ENCODE assay signal across 8 mouse cellular contexts in the genomic region with DNA sequence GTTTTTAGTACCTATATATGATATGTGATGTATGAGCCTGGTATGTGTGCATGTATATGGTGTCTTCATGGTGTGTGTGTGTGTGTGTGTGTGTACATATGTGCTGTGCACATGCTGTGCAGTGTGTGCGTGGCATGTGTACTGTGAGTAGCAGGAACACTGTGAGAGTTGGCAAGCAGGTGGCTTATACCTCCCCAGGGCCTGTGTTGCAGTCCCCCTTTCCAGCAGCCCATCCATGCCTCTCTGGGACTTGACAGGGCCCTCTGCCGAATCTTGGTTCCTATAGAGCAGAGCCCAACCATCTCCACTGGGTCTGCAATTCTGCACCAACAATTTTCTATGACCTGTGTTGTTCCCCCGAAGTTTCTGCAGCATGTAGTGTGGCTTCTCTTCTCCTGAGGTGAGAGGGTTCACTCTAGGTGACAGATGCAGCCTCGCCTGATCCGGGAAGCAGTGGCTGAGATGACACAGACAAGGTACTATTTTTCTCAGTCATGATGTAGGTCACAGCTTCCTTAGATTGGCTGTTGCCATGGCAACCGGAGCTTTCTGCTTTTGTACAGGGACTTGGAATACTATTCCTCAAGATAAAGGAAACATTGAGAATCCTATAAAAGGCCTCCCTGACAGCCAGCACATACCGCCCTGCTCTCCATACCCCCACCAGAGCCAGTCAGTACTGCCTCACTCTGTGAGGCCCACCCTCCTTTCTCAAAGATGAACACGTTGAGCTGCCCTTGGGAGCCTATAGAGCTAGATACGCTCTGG.
DNase-seq lines count a peak whose midpoint lies in the region; ATAC-seq and TF ChIP-seq lines count a peak whose summit lies in the region.

No protein-coding gene starts in this region.

- H3K36me3 ChIP-seq in forebrain, embryonic 11.5 days (ENCODE audit: control insufficient read depth, insufficient read depth, low read length) = no peaks in the 10 kb centered on the region
- H3K36me3 ChIP-seq in midbrain, embryonic 16.5 days (ENCODE audit: control insufficient read depth, insufficient read depth, low read length) = no peaks in the 10 kb centered on the region

- peak; percentile 94 for DNase-seq in brain, adult 2 months (ENCODE audit: low read depth, low spot score)
- peak; percentile 59 for DNase-seq in forebrain, embryonic 11.5 days (ENCODE audit: low spot score)
- DNase-seq in layer of hippocampus, adult 9-10 months (ENCODE audit: low spot score) = peak; percentile 36
- no peak for DNase-seq in ovary, postnatal 10 days (ENCODE audit: low spot score)
- DNase-seq in T-cell, adult 2 months (ENCODE audit: low spot score) = no peak
- DNase-seq in lung, adult 2 months = no peak
- no peak for DNase-seq in adrenal gland, adult 2 months

- H3K4me1 ChIP-seq in forebrain, embryonic 11.5 days (replicated peaks; ENCODE audit: control insufficient read depth, insufficient read depth, low read length) = peaks cover 6% of the 10 kb centered on the region; the same call in 1 of the 2 replicates
- peaks cover 27% of the 10 kb centered on the region for H3K4me1 ChIP-seq in midbrain, embryonic 16.5 days (ENCODE audit: control insufficient read depth, insufficient read depth, low read length)
- H3K4me1 ChIP-seq in lung, adult 2 months (ENCODE audit: control insufficient read depth, insufficient read depth, low read length) = no peaks in the 10 kb centered on the region

- no peak for TF ChIP-seq POLR2A in lung, adult 2 months (IDR thresholded peaks at IDR 0.05; ENCODE audit: borderline replicate concordance, extremely low read depth, low read depth, low read length)

- H3K27ac ChIP-seq in forebrain, embryonic 11.5 days (ENCODE audit: low read depth, low read length) = no peak overlapping the region
- peak overlapping the region; percentile 88 for H3K27ac ChIP-seq in midbrain, embryonic 16.5 days (ENCODE audit: low read length)

- H3K27me3 ChIP-seq in forebrain, embryonic 11.5 days (ENCODE audit: control insufficient read depth, insufficient read depth, low read length) = no peaks in the 10 kb centered on the region
- H3K27me3 ChIP-seq in midbrain, embryonic 16.5 days (ENCODE audit: control insufficient read depth, insufficient read depth, low read depth, low read length) = no peaks in the 10 kb centered on the region

- H3K9me3 ChIP-seq in forebrain, embryonic 11.5 days (ENCODE audit: control insufficient read depth, low read length) = no peaks in the 10 kb centered on the region
- H3K9me3 ChIP-seq in midbrain, embryonic 16.5 days (replicated peaks; ENCODE audit: control insufficient read depth, low read length, poor library complexity, severe bottlenecking) = no peaks in the 10 kb centered on the region

- no peak overlapping the region for H3K4me3 ChIP-seq in forebrain, embryonic 11.5 days (ENCODE audit: low read depth, low read length)
- no peak overlapping the region for H3K4me3 ChIP-seq in midbrain, embryonic 16.5 days (ENCODE audit: low read depth, low read length)
- no peak overlapping the region for H3K4me3 ChIP-seq in lung, adult 2 months (replicated peaks; ENCODE audit: extremely low read depth, low read depth, low read length)

- no peak for TF ChIP-seq CTCF in lung, adult 2 months (IDR thresholded peaks at IDR 0.05; ENCODE audit: insufficient read depth, low read length)

- WGBS in forebrain, embryonic 11.5 days = 63% methylated on average over 9 of the region's 9 CpGs
- 34% methylated on average over 9 of the region's 9 CpGs for WGBS in midbrain, embryonic 16.5 days
- WGBS in lung, adult 2 months = 65% methylated on average over 9 of the region's 9 CpGs

- peak; percentile 64 for ATAC-seq in forebrain, embryonic 11.5 days (replicated peaks; ENCODE audit: low FRiP score)
- ATAC-seq in midbrain, embryonic 16.5 days = peak; percentile 97

- no peak overlapping the region for H3K9ac ChIP-seq in forebrain, embryonic 11.5 days (ENCODE audit: low read length)
- no peak overlapping the region; the same call in 1 of the 2 replicates for H3K9ac ChIP-seq in midbrain, embryonic 16.5 days (ENCODE audit: low read depth, low read length)

- no peak overlapping the region for H3K4me2 ChIP-seq in forebrain, embryonic 11.5 days (ENCODE audit: low read depth, low read length, severe bottlenecking)
- no peak overlapping the region for H3K4me2 ChIP-seq in midbrain, embryonic 16.5 days (ENCODE audit: low read length)

Comparison
In these comparisons a context has a peak if more than half of its experiments do, and no peak if none do; other contexts are left out.
1. DNase-seq: peak in brain, adult 2 months (single experiment), forebrain, embryonic 11.5 days (single experiment) and layer of hippocampus, adult 9-10 months (single experiment); none in ovary, postnatal 10 days (single experiment), T-cell, adult 2 months (single experiment), lung, adult 2 months (single experiment) and adrenal gland, adult 2 months (single experiment).